Mouse (Mus musculus): ENCODE measurements around the gene Tmem53. TPM values are rescaled to one million over a fixed set of nuclear protein-coding genes. Genes with fewer than 3 reads are reported as not detected.

Gene Tmem53
- polyA plus RNA-seq, 1 experiment = 6.8 TPM

DNA sequence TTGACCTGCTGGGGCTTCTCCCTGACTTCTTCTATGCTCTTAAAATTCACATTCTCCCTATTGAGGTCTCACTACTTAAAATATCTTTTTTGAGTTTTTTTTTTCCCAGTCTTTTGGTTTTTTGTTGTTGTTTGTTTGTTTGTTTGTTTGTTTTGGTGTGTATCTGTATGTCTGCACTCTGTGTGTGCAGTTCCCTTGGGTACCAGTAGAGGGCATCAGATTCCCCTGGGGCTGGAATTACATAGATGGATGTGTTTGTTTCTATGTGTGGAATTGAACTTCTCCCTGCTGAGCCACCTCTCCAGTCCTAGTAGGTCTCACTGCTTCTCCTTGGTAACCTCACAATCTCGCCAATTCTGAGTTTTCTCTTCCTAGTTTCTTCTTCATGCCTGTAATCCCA, 57.7 kb downstream of the Tmem53 start:
- Histone ChIP-seq H3K4me1 (ENCODE audit: control insufficient read depth, insufficient read depth, low read length) (no peaks in the 10 kb centered on the region), H3K27ac (ENCODE audit: insufficient read depth, low read length) (no peak overlapping the region), H3K4me3 (ENCODE audit: insufficient read depth, low read length) (no peak overlapping the region)
- TF ChIP-seq POLR2A (IDR thresholded peaks at IDR 0.05; ENCODE audit: low read depth, low read length) (no peak), CTCF (IDR thresholded peaks at IDR 0.05; ENCODE audit: borderline replicate concordance, insufficient read depth, low read length) (no peak)

DNA sequence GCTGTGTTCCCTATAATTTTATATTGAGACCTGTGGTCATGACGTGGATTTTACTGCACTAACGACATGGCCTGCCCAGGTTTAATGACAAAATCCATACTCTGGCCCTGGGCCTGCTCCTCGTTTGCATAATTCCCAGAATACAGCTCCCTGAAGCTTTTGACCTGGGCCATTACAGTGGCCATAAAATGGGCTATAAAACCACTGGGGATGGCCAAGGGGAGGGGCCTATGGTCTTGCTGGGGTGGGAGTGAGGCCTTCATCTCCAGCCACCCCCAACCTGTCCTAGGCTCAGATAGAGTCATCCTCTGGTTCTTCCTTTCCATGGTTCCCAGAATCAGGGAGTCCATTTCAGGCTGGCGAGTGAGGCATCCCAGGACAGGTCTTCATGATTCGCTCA, 60.1 kb downstream of the Tmem53 start:
- Histone ChIP-seq H3K4me3 (ENCODE audit: insufficient read depth, low read length) (no peak overlapping the region), H3K27ac (ENCODE audit: insufficient read depth, low read length) (no peak overlapping the region), H3K4me1 (ENCODE audit: control insufficient read depth, insufficient read depth, low read length) (peaks cover 6% of the 10 kb centered on the region)
- TF ChIP-seq POLR2A (IDR thresholded peaks at IDR 0.05; ENCODE audit: low read depth, low read length) (no peak), CTCF (IDR thresholded peaks at IDR 0.05; ENCODE audit: borderline replicate concordance, insufficient read depth, low read length) (no peak)

DNA sequence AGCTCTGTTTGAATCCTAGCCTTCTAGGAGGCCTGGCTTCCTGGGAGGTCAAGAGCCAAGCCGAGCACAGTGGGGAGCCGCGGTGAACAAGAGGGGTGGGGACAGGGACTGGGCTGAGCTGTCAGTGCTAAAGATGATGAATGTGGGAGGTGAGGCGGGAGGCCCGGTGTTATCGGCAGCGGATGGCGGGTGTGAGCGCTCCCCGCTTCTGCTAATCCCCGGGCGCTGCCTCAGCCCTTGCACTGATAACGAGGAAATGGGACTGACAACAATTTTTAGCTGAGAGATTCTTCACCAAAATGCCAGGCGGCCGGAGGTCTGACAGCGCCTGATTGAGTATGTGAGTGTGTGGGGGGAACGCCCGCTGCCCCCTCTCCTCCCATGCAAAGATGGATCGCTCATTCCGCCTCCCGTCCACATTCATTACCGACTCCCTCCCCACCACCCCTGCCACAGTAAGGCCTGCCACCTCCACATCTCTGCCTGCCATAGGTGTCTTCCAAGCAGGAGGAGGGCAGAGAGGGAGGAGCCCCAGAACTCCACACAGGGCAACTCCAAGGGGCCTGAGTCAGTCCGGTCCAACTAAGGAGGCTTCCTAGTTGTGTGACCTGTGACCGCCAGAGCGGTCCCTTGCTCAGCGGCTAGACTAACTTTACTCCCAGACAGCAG, 60.8 kb downstream of the Tmem53 start:
- H3K27ac ChIP-seq (ENCODE audit: insufficient read depth, low read length) = no peak overlapping the region
- no peak for TF ChIP-seq CTCF (IDR thresholded peaks at IDR 0.05; ENCODE audit: borderline replicate concordance, insufficient read depth, low read length)
- TF ChIP-seq POLR2A (IDR thresholded peaks at IDR 0.05; ENCODE audit: low read depth, low read length) = no peak
- H3K4me3 ChIP-seq (ENCODE audit: insufficient read depth, low read length) = no peak overlapping the region
- peaks cover 6% of the 10 kb centered on the region for H3K4me1 ChIP-seq (ENCODE audit: control insufficient read depth, insufficient read depth, low read length)

DNA sequence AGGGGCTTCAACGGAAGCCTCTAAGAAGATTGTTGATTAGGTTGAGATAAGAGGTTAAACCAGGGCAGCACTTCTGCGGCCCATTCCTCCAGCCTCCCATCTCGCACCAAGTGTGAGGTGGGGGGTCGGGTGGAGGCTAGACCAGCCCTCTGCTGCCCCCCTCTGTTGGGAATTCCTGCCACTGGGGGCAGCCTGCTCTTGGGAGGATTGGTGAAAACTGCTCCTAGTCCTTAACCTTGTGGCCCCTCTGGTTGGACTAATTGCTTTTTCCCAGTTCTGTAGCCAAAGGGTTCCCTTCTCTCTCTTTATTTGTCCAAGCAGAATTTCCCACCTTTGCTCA, 61.3 kb downstream of the Tmem53 start:
- Histone ChIP-seq H3K4me1 (ENCODE audit: control insufficient read depth, insufficient read depth, low read length) (peaks cover 6% of the 10 kb centered on the region), H3K4me3 (ENCODE audit: insufficient read depth, low read length) (no peak overlapping the region), H3K27ac (ENCODE audit: insufficient read depth, low read length) (no peak overlapping the region)
- TF ChIP-seq POLR2A (IDR thresholded peaks at IDR 0.05; ENCODE audit: low read depth, low read length) (no peak), CTCF (IDR thresholded peaks at IDR 0.05; ENCODE audit: borderline replicate concordance, insufficient read depth, low read length) (no peak)

DNA sequence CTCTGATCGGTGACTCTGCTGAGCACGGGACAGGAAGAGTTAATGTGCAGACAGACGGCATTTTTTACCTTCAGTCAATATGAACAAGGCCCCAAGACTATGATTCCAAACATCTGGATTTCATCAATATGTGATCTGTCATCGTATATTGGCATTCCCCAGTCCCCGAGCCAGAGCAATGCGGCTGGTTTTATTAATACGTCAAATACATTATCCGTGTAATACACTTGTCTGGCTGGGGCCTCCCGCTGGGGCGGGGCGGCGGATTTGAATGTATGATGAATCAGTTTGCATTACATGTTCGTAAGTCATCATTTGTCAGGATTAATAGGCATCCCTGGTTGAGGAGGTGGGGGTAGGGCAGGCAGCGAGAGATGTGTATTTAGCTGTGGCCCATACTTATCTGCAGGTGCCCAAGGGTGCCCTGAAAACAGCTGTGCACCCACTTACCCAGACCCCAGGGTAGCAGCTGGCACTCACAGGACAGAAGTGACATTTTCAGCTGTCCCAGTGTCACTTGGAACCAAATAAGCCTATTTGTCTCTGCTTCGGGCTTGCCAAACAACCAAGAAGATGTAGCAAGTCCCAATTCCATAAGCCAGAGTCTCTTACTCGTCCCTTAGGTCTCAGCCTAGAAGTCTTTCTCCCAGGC, 63.2 kb downstream of the Tmem53 start:
- no peak for TF ChIP-seq POLR2A (IDR thresholded peaks at IDR 0.05; ENCODE audit: low read depth, low read length)
- TF ChIP-seq CTCF (IDR thresholded peaks at IDR 0.05; ENCODE audit: borderline replicate concordance, insufficient read depth, low read length) = no peak
- H3K27ac ChIP-seq (ENCODE audit: insufficient read depth, low read length) = no peak overlapping the region
- H3K4me3 ChIP-seq (ENCODE audit: insufficient read depth, low read length) = no peak overlapping the region
- H3K4me1 ChIP-seq (ENCODE audit: control insufficient read depth, insufficient read depth, low read length) = peaks cover 6% of the 10 kb centered on the region

DNA sequence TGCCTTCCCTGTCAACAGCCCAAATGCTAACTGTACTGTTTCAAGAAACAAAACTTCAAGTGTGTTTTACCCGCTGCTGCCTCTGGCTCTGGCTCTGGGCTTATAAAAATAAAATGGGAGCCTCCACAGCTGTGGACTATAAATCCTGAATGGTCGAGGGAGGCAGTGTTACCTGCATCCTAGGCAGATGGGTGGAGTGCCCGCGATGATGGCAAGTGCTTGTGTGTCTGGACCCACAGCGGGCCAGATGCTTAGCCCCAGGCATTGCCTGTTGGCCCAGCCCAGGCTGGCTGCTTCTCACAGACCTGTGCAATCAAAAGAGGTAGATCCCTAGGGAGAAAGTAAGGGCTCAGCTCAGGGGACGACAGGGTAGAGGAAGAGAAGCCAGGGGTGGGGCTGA, 65.0 kb downstream of the Tmem53 start:
- TF ChIP-seq CTCF (IDR thresholded peaks at IDR 0.05; ENCODE audit: borderline replicate concordance, insufficient read depth, low read length) (no peak), POLR2A (IDR thresholded peaks at IDR 0.05; ENCODE audit: low read depth, low read length) (no peak)
- Histone ChIP-seq H3K4me1 (ENCODE audit: control insufficient read depth, insufficient read depth, low read length) (peaks cover 6% of the 10 kb centered on the region), H3K27ac (ENCODE audit: insufficient read depth, low read length) (no peak overlapping the region), H3K4me3 (ENCODE audit: insufficient read depth, low read length) (no peak overlapping the region)

DNA sequence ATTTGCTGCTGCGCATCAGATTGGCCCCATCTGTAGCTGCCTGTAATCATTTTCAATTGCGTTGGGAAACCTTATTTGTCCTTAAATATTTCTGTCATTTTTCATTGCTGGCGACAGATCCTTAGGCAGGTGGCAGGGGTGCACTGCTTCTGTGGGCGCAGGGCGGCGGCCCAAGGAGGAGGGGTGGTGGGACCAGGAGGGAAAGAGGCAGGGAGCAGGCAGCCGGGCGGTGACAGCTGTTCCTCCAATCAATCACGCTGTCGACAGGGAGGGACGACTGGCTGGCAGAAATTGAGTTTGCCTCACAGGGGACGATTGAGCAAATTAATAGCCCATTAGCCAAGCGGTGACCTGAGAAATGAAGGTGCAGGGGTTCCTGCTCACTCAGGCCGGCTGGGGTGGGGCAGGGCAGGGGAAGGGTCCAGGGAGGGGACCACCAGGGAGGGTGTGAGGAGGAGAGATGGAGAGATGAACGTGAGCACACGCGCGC, 66.0 kb downstream of the Tmem53 start:
- no peak overlapping the region for H3K27ac ChIP-seq (ENCODE audit: insufficient read depth, low read length)
- TF ChIP-seq POLR2A (IDR thresholded peaks at IDR 0.05; ENCODE audit: low read depth, low read length) = no peak
- TF ChIP-seq CTCF (IDR thresholded peaks at IDR 0.05; ENCODE audit: borderline replicate concordance, insufficient read depth, low read length) = no peak
- no peak overlapping the region for H3K4me3 ChIP-seq (ENCODE audit: insufficient read depth, low read length)
- H3K4me1 ChIP-seq (ENCODE audit: control insufficient read depth, insufficient read depth, low read length) = peaks cover 6% of the 10 kb centered on the region

Other genes with a start within 250 kb of the Tmem53 start
- gene Eif2b3, start 232.5 kb upstream of the Tmem53 start, polyA plus RNA-seq (2011; ENCODE audit: insufficient read length, low read depth, missing spikeins) = 34.1 and 37.9 TPM in 2 replicates
- gene Ptch2, start 155.9 kb upstream of the Tmem53 start, polyA plus RNA-seq (2011; ENCODE audit: insufficient read length, low read depth, missing spikeins) = not detected in 2 replicates
- gene Btbd19, start 126.2 kb upstream of the Tmem53 start, polyA plus RNA-seq (2011; ENCODE audit: insufficient read length, low read depth, missing spikeins) = 42.1 and 57.8 TPM in 2 replicates
- gene Tctex1d4, start 125.2 kb upstream of the Tmem53 start, polyA plus RNA-seq (2011; ENCODE audit: insufficient read length, low read depth, missing spikeins) = not detected in 2 replicates
- gene Plk3, start 118.0 kb upstream of the Tmem53 start, polyA plus RNA-seq (2011; ENCODE audit: insufficient read length, low read depth, missing spikeins) = 10.6 and 15.4 TPM in 2 replicates
- 1,876 and 2,108 TPM in 2 replicates for gene Rps8, start 95.7 kb upstream of the Tmem53 start, polyA plus RNA-seq (2011; ENCODE audit: insufficient read length, low read depth, missing spikeins)
- gene Kif2c, start 69.3 kb upstream of the Tmem53 start, polyA plus RNA-seq (2011; ENCODE audit: insufficient read length, low read depth, missing spikeins) = 25.2 and 33.6 TPM in 2 replicates
- 0.35 TPM in 1 of 2 replicates, not detected in the other for gene Armh1, start 174 bp downstream of the Tmem53 start, polyA plus RNA-seq (2011; ENCODE audit: insufficient read length, low read depth, missing spikeins)
- gene Rnf220, start 245.1 kb downstream of the Tmem53 start, polyA plus RNA-seq (2011; ENCODE audit: insufficient read length, low read depth, missing spikeins) = 43.0 and 47.7 TPM in 2 replicates